Mouse (Mus musculus) embryonic fibroblast, embryonic 13.5 days (primary cell): ENCODE measurements around the gene Piwil4.

Experiments used
- CTCF ChIP-seq: IDR thresholded peaks from 2 replicates; pipeline ENCODE4 v1.5.1; 2011; ENCODE audit warnings: mild to moderate bottlenecking, control low read depth, low read length, moderate library complexity, borderline replicate concordance; ENCODE audit not compliant: insufficient read depth
- POLR2A ChIP-seq: IDR thresholded peaks from 2 replicates; pipeline ENCODE4 v1.6.1; 2011; ENCODE audit warnings: low read depth, mild to moderate bottlenecking, control low read depth, low read length, moderate library complexity

DNA sequence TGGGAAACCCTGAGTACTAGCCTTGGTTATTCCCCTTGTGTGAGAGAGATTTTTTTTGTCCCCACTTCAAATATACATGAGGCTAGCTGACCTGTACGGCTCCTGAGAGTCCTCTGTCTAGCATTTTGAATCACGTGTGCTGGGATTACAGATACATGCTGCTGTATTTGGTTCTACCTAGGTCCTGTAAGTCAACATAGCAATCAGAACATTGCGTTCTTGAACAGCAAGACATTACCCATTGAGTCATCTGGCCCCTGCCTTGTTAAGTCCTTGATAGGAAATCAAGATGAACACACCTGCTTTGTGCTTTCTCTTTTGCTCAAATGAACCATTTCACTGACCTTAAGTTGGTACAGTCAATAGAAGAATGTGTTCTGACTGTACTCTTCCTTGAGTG is 13.9 kb upstream of the Piwil4 start:
- TF ChIP-seq POLR2A (no peak), CTCF (no peak)
